Mouse (Mus musculus) ES-E14 (cell line): Measurements from ENCODE around the gene Tmem242. TPM values are rescaled to one million over a fixed set of nuclear protein-coding genes. Genes with fewer than 3 reads are reported as not detected.

Experiments used
- DNase-seq: peaks from one replicate; pipeline ENCODE4 v3.0.0-alpha.2; 2013; ENCODE audit warnings: low read depth, low spot score
- H3K27ac ChIP-seq: 2 replicates; pipeline ENCODE4 v1.5.1; 2012; ENCODE audit warnings: low read depth, mild to moderate bottlenecking, low read length, moderate library complexity, mixed read lengths; ENCODE audit not compliant: poor library complexity, insufficient read depth, severe bottlenecking
- H3K36me3 ChIP-seq: 2 replicates; pipeline ENCODE4 v1.6.1; 2012; ENCODE audit warnings: mild to moderate bottlenecking, low read length, moderate library complexity, mixed read lengths; ENCODE audit not compliant: control insufficient read depth, poor library complexity, insufficient read depth, severe bottlenecking
- H3K4me1 ChIP-seq, 2 experiments: fragments of 150-350 bp in 1 of 2; sonication (generic) in 1 of 2; 2 replicates each; pipeline ENCODE4 v1.6.1; 2012; ENCODE audit warnings: low read length in 2 of 2, mild to moderate bottlenecking in 1 of 2, mixed read lengths in 1 of 2; ENCODE audit not compliant: control insufficient read depth in 2 of 2, insufficient read depth in 2 of 2, poor library complexity in 1 of 2
- H3K4me3 ChIP-seq, 2 experiments: fragments of 150-350 bp in 1 of 2; sonication (generic) in 1 of 2; 2 replicates each; pipeline ENCODE4 v1.5.1; 2012; ENCODE audit warnings: low read length in 2 of 2, low read depth in 1 of 2, mild to moderate bottlenecking in 1 of 2, mixed read lengths in 1 of 2; ENCODE audit not compliant: insufficient read depth in 1 of 2, poor library complexity in 1 of 2, severe bottlenecking in 1 of 2
- H3K9ac ChIP-seq: 2 replicates; pipeline ENCODE4 v1.6.1; 2012; ENCODE audit warnings: low read depth, mild to moderate bottlenecking, low read length, mixed read lengths; ENCODE audit not compliant: poor library complexity, insufficient read depth, severe bottlenecking
- H3K9me3 ChIP-seq: fragments of 150-350 bp; sonication (generic); 2 replicates; pipeline ENCODE4 v1.6.1; 2012; ENCODE audit warnings: low read depth, mild to moderate bottlenecking, low read length; ENCODE audit not compliant: control insufficient read depth, insufficient read depth
- CHD2 ChIP-seq: IDR thresholded peaks from 2 replicates; pipeline ENCODE4 v1.6.1; 2014; ENCODE audit warnings: mild to moderate bottlenecking, low read depth, low read length, inconsistent platforms
- HCFC1 ChIP-seq: IDR thresholded peaks from 2 replicates; pipeline ENCODE4 v1.6.1; 2012; ENCODE audit warnings: low read length, inconsistent platforms, borderline replicate concordance; ENCODE audit not compliant: insufficient read depth
- MAFK ChIP-seq: IDR thresholded peaks from 2 replicates; pipeline ENCODE4 v1.6.1; 2014; ENCODE audit warnings: mild to moderate bottlenecking, low read depth, low read length, inconsistent platforms; ENCODE audit not compliant: insufficient read depth
- ZC3H11A ChIP-seq: IDR thresholded peaks from 2 replicates; pipeline ENCODE4 v1.6.1; 2012; ENCODE audit warnings: low read depth, mild to moderate bottlenecking, inconsistent platforms, low read length, borderline replicate concordance
- ZNF384 ChIP-seq: IDR thresholded peaks from 2 replicates; pipeline ENCODE4 v1.6.1; 2012; ENCODE audit warnings: low read depth, low read length, inconsistent platforms
- in situ Hi-C, 2 experiments: fragments of 600-800 bp; cut with MboI; formaldehyde crosslinking; loops; one replicate each; pipeline ENCODE4 v1.15.1; 2025; ENCODE audit warnings: low sequenced_read_pairs in 2 of 2, inconsistent platforms in 1 of 2; ENCODE audit not compliant: unreplicated experiment in 2 of 2
- total RNA-seq: library from RNA; depleted of rRNA; stranded (reverse); fragments of 300-350 nt; gene quantifications from 2 replicates; pipeline ENCODE4 v1.2.3, GENCODE M21; 2012

Gene Tmem242
- total RNA-seq, 1 experiment, result 61.6 TPM

GRCm38 (mm10) chr17:5377930-5378310, 62.1 kb downstream of the Tmem242 start:
- peak; percentile 28 for DNase-seq
- no peak overlapping the region for H3K4me3 ChIP-seq
- H3K36me3 ChIP-seq, result no peaks in the 10 kb centered on the region
- H3K4me1 ChIP-seq, result peaks cover 0 to 7% of the 10 kb centered on the region in 2 experiments; a peak in 2 of 4 replicates
- no peaks in the 10 kb centered on the region for H3K9me3 ChIP-seq
- no peak overlapping the region for H3K9ac ChIP-seq
- TF ChIP-seq CHD2, result no peak
- TF ChIP-seq HCFC1, result no peak
- no peak for TF ChIP-seq ZC3H11A
- no peak for TF ChIP-seq MAFK
- TF ChIP-seq ZNF384, result no peak
- H3K27ac ChIP-seq, result no peak overlapping the region
- in situ Hi-C loops, result no loop called here

- no peaks in the 10 kb centered on the region for H3K9me3 ChIP-seq
- no peak overlapping the region for H3K4me3 ChIP-seq
- no peak overlapping the region for H3K27ac ChIP-seq
- TF ChIP-seq ZC3H11A (no peak), HCFC1 (no peak)
- in situ Hi-C loops, result no loop called here
- H3K36me3 ChIP-seq, result no peaks in the 10 kb centered on the region
- no peak overlapping the region for H3K9ac ChIP-seq
- peaks cover 0 to 7% of the 10 kb centered on the region in 2 experiments; a peak in 2 of 4 replicates for H3K4me1 ChIP-seq
- DNase-seq, result no peak
Observed at GRCm38 (mm10) chr17:5377151-5377929, 62.7 kb downstream of the Tmem242 start.

GRCm38 (mm10) chr17:5372951-5373350, 67.1 kb downstream of the Tmem242 start:
- Histone ChIP-seq H3K9me3 (no peaks in the 10 kb centered on the region), H3K4me3 (no peak overlapping the region), H3K9ac (no peak overlapping the region), H3K27ac (no peak overlapping the region), H3K4me1 (peaks cover 0 to 5% of the 10 kb centered on the region in 2 experiments; a peak in 2 of 4 replicates), H3K36me3 (no peaks in the 10 kb centered on the region)
- in situ Hi-C loops, result no loop called here
- TF ChIP-seq CHD2 (no peak), ZC3H11A (no peak), ZNF384 (no peak), HCFC1 (no peak), MAFK (no peak)
- DNase-seq, result no peak

DNA sequence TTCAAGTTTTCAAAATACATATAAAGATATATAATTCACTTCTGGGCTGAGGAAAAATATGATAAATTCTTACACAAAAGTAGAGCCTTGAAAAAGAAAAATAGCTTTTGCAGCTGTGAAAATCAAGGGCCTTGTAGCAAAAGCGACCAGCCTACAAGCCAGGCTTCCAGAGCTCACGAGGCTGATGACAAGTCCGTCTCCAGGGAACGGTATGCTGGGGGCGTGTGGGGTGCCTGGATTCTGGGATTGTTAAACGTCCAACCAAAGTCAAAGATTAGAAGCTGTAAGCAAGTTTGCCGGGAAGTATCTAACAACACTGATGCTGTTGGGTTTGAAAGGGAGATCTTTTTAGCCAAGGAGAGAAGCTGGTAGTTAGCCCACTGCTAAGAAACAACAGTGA, 68.5 kb downstream of the Tmem242 start:
- Histone ChIP-seq H3K4me3 (no peak overlapping the region), H3K27ac (no peak overlapping the region), H3K9me3 (no peaks in the 10 kb centered on the region), H3K36me3 (no peaks in the 10 kb centered on the region), H3K4me1 (no peaks in the 10 kb centered on the region), H3K9ac (no peak overlapping the region)
- in situ Hi-C loops, result no loop called here
- TF ChIP-seq ZC3H11A (no peak), CHD2 (no peak), HCFC1 (no peak), MAFK (no peak), ZNF384 (no peak)
- no peak for DNase-seq

DNA sequence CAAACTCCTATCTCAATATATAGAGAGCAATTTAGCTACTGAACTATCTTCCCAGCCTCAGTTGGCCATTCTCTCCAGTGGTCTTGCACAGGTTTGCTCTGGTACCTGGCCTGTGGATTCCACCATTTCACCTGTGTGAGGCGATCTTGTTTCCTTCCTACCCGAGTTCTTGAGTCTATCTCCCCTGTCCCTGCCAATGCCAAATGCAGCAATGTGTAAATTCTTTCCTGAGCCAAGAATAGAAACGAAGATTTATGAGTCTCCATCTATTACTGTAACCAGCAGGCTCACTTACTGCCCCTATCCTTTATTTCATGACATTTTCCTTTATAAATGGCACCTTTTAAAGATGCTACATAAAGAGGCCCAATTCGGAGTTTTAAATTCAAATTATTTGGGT, 69.0 kb downstream of the Tmem242 start:
- Histone ChIP-seq H3K27ac (no peak overlapping the region), H3K9ac (no peak overlapping the region), H3K4me1 (peaks cover 0 to 1% of the 10 kb centered on the region in 2 experiments; a peak in 1 of 4 replicates), H3K36me3 (no peaks in the 10 kb centered on the region), H3K9me3 (no peaks in the 10 kb centered on the region), H3K4me3 (no peak overlapping the region)
- TF ChIP-seq ZC3H11A, result no peak
- TF ChIP-seq CHD2, result no peak
- no peak for TF ChIP-seq MAFK
- no peak for TF ChIP-seq HCFC1
- no peak for TF ChIP-seq ZNF384
- no peak for DNase-seq
- in situ Hi-C loops, result no loop called here
